Mouse (Mus musculus): ENCODE measurements at regions not wholly inside any gene's neighbourhood (a gene's known extent, or its start where the extent isn't known, plus 50 kb on each side); places are given as distances from the start of the nearest gene placed in this dataset.
"Not testable (repeated sequence)": the region's sequence is repeated elsewhere in the genome, so short reads cannot be mapped to it uniquely, and the experiment has no call there.

DNA sequence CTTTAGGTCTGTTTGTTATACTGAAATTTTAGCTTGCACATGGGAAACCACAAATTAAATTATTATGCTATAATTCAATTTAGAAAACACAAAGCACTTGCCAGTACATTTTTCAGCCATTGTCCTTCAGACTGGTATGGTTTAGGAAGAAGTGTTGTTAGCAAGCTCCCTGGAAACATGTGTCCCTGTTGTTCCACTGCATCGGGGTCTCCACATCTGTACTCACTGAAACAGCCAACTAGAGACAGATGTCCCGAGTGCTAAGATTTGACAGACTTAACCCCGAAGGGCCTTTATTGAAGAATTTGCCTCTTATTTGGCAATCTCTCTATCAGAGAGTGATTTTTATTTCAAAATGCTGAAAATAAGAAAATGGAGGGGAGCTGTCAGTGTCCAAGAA, 362.6 kb downstream of the Rfpl4b start:
- no peak for DNase-seq

DNA sequence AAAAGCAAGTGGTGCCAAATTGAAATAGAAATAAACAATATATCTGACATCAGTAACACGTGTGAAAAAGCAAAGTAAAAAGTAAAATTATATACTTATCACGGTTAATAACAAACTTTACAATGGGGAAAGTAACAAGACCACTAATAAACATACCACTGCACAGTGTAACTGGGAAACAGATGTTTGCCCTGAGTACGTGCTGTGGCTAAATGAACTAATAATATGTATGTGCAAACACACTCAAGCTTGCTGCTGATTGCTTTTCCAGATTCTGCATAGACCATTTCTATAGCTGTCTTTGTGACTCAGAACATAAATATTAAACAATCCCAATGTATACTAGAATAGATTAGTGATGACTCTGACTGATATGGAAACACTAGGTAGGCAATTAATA, 363.2 kb downstream of the Rfpl4b start:
- DNase-seq = no peak

DNA sequence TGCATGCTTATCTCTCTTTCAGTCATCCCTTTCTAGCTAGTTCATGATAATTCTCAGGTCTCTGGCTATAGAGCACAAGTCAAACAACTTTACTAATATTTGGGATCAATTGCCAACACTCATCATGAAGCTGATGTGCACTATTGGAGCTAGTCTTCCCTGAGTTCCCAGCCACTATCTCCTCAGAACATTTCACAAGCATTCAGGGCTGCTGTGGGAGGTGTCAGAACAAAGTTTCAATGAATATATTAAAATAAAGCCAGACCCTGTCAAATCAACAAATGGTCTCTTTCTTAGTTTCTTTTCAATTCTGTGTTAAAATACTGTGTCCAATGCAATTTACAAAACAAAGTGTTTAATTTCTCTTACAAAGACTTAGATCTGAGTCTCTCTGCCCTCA, 364.8 kb downstream of the Rfpl4b start:
- no peak for DNase-seq

DNA sequence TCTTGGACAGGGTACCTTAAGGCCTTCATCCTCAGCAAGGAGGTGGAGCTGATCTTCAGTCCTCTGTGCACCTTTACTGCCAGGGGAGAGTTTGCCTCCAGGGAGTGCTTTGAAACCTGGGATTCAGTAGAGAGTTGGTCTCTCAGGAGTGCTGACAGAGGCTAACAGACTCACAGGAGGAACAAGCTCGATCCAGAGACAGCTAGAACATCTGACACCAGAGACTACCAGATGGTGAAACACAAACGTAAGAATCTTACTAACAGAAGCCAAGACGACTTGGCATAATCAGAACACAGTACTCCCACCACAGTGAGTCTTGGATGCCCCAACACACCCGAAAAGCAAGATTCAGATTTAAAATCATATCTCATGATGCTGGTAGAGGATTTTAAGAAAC, 372.3 kb downstream of the Rfpl4b start:
- DNase-seq = no peak

- DNase-seq = no peak
These were observed 373.9 kb downstream of the Rfpl4b start for GRCm38 (mm10) chr10:38447706-38448105.

DNA sequence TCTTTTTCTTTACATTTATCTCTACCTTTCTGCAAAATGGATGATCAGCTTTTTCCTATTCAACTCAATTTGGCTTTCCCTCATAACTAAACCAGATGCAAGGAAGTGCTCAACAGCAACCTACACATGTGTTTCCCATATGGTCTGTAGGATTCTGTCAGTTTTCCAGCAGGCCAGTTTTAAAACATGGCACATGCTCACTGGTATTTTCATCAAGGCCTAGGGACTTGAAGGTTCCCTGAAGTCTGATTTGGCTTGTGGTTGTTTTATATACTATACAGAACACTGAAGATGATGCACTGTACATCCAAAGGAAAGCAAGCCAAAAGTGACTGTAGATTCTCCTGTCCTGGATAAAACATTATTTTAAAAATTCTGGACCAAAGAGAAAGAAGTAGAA, 374.3 kb downstream of the Rfpl4b start:
- no peak for DNase-seq

DNA sequence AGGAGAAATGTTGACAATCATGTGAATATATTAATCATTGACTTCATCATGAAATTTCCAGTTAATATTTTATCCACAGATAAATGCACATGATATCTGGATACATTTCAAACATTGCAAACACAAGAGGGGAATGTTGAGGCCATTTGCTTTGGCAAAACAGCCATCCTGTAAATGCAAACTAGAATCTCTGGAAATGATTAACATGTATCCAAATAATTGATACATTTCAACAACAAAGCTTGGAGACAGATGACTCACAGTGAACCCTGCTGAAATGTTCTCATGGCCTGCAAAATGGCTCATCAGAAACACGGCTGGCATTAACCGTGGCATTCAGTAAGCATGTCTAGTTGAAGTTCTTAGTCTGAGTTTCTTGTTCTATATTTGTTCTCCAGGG, 382.3 kb downstream of the Rfpl4b start:
- no peak for DNase-seq

- DNase-seq = no peak
These were observed 384.7 kb downstream of the Rfpl4b start for GRCm38 (mm10) chr10:38436907-38437306.

DNA sequence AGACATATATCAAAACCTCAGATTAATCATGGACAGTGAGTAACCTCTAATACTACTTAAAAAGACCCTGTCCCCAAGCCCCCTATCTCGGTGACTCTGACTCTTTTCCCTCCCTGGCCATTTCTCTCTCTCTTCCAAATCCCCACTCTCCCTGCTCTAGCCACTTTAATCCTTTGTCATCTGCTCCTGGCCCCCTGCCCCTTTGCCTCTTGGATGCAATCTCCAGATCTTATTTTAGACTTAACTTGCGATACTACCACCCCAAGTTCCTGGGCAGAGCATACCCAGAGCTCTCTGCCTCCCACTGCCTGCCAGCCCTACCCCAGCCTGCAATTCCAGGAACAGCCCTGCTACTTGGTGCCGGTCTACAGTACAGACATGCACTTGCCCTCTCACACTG, 400.0 kb downstream of the Rfpl4b start:
- DNase-seq = no peak

DNA sequence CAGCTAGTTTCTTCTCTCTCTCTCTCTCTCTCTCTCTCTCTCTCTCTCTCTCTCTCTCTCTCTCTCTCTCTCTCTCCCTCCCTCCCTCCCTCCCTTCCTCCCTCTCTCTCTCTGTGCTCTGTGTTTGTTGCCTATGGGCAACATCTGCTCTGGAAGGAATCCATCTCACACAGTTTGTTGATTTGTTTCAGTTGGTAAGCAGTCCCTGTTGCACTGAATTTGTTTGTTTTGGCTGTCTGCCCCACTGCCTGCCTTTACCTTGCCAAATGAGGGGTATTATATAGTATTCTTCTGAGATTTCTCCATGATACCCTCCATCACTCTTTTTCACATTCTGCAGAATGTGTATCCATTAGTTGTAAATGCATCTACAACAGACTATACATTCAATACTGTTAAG, 401.8 kb downstream of the Rfpl4b start:
- no peak for DNase-seq

GRCm38 (mm10) chr10:38383161-38383560, 438.4 kb downstream of the Rfpl4b start:
- no peak for DNase-seq

- no peak for DNase-seq
These were observed 439.7 kb downstream of the Rfpl4b start for GRCm38 (mm10) chr10:38381873-38382296.

DNA sequence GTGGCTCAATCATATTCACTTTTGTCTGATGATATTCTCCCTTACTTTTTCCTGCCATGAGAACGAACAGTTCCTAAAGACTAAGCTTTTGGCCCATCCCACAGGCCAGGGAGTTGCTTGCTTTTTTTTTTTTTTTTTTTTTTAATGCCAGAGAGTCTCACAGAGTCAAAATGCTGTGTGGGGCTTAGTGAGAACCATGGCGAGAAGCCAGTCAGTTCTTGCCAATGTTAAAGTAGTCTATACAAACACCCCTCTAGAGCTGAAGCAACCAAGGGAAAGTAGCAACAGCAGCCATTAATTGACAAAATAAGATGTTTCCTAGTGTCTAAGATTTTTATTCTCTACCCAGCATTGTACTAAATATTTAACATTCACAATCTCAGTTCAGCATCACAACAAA, 441.2 kb downstream of the Rfpl4b start:
- DNase-seq = no peak

DNA sequence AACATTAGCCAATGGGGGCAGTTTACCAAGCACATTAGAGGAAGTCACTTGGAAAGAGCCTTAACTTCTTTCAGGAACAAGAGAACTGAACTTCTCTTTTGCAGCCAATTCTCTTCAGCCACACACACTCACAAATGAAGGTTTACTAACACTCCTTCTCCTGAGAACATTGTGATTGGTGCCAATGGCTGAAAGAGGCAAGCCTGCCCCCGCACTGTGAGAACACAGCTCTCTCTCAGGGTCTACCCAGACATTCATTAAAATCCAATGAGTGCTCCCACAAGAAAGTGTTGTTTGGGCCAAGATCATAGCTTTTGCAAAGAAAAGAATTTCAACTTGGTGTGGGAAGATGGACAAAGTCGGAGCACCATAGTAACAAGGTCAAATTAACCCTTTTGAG, 454.8 kb downstream of the Rfpl4b start:
- no peak for DNase-seq

DNA sequence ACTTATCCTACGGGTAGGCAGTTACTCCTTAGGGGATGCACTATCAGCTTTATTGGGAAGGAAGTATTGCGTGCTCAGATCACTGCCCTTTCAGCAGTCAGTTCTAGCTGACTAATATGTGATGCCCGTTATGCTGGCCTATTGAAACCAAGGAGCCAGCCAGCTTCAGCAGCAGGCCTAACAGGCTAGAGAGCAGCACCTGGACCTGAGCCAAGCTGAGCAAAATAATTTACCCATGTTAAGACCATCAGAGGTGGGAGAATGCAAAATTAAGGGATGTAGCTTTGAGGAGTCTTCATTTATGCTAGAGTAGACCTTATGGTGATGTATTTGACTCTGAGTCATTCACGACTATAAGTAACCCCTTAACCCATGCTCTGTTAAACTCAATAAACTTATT, 456.7 kb downstream of the Rfpl4b start:
- no peak for DNase-seq

DNA sequence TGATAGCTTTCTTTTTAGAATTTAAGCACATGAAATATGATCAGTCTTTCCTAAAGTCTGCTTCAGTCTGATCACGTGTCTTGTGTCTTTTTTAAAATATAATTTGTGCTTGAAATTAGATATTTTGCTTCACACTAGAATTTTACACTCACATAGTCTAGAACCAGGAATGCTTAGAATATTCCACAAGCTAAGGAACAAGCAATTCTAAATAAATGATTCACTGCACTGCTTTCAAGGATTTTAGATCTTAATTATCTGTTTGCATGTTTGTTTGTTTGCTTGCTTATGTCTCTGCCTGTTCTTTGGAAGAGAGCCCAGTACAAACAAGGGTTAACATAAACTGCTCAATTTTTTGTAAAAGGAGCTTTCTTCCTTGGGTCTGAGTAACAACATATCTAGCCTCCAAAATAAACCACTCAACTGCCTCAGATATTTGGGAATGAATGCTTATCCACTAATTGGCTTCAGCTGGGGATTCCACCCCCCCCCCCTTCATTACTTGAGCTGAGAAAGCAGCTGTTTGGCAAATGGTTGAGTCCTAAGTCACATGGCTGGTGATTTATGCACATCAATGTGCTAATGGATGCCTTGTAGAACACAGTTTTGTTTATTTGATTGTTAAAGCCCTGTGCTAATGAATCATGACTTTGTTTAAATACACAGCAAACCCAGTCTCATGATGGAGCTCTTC, 463.9 kb downstream of the Rfpl4b start:
- DNase-seq = no peak

- no peak for DNase-seq
These were observed 467.6 kb downstream of the Rfpl4b start for GRCm38 (mm10) chr10:38353973-38354372.

DNA sequence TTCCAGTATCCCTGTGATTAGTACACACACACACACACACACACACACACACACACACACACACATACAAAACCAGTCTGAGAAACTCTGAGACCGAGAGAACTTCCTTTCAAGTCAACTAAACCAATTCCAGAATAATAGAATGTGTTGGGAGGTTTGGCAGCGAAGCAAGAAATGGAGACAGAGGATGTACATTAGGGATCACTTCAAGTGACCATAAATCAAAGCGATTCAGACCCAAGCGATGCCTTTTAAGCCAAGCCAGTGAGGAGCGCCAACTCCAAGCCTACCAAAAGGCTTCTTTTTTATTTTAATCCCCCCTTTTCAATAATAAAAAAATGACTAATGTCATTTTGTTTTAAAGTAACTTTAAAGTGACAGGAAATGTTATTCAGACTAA, 468.1 kb downstream of the Rfpl4b start:
- no peak for DNase-seq

DNA sequence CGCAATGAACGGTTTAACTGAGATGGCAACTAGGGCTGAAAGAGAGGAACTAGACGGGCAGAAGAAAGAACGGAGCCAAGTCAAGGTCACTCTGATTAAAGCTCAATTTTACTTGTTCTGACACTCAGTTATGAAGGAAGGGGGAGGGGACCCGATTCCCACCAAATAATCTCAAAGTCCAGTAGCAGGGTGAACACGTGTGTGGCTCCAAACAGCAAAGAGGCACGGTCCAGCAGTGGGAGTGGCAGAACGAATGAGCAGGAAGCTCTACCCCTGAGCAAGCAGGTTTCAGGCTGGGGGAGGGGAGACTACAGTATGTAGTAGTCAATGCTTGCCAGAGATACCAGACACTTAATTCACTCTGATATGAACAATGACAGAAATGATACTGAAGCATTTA, 474.6 kb downstream of the Rfpl4b start:
- not testable (repeated sequence) for DNase-seq

GRCm38 (mm10) chr10:38340406-38341175, 481.0 kb downstream of the Rfpl4b start:
- no peak for DNase-seq

DNA sequence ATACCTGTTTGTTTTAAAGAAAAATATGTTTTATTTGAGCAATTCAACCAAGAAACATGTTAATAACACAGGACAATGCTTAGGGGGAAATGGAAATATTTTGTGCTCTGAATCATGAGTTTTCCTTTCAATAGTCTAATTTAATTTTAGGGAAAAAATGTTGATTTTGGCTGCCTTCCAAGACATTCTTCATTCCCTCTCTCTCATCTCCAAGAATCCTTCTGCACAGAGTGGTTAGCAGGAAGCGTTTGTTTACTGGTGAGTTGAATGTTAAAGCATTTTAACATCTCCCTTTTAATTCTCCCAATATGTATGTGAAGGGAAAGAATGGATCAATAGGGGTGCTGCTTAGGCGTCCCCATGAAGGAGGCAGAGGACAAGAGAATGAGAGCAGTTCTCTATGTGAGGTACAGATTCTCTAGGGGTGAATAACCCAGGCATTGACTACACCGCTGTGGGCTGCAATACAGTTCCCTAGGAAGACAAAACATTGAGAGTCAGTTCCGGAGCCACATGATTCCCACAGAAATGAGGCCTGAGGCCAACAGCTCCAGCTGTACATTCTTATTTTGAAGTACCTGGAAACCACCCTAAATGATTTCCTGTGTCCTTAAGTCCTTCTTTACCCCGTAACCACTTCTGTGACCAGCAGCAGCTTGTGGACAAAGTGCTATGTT, 512.7 kb downstream of the Rfpl4b start:
- no peak for DNase-seq

- DNase-seq = no peak
These were observed 525.9 kb downstream of the Rfpl4b start for GRCm38 (mm10) chr10:38295724-38296123.

GRCm38 (mm10) chr10:38288689-38289283, 532.8 kb downstream of the Rfpl4b start:
- DNase-seq = no peak

DNA sequence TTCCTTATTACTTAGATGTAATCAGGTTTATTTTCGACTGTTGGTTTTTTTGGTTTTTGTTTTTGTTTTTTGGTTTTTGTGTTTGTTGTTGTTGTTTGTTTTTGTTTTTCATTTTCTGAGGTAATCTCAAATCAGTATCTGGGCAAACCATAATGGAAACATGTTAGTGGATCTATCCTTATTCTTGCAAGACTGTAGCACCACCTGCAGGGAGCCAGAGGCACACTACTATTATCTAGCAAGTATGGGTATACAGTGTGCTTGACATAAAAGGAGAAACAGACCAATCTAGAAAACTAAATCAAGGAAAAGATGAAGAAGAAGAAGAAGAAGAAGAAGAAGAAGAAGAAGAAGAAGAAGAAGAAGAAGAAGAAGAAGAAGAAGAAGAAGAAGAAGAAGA, 552.4 kb downstream of the Rfpl4b start:
- DNase-seq = peak; percentile 20 to 28
